8 mouse cellular contexts compared by ENCODE assay signal in the genomic region with DNA sequence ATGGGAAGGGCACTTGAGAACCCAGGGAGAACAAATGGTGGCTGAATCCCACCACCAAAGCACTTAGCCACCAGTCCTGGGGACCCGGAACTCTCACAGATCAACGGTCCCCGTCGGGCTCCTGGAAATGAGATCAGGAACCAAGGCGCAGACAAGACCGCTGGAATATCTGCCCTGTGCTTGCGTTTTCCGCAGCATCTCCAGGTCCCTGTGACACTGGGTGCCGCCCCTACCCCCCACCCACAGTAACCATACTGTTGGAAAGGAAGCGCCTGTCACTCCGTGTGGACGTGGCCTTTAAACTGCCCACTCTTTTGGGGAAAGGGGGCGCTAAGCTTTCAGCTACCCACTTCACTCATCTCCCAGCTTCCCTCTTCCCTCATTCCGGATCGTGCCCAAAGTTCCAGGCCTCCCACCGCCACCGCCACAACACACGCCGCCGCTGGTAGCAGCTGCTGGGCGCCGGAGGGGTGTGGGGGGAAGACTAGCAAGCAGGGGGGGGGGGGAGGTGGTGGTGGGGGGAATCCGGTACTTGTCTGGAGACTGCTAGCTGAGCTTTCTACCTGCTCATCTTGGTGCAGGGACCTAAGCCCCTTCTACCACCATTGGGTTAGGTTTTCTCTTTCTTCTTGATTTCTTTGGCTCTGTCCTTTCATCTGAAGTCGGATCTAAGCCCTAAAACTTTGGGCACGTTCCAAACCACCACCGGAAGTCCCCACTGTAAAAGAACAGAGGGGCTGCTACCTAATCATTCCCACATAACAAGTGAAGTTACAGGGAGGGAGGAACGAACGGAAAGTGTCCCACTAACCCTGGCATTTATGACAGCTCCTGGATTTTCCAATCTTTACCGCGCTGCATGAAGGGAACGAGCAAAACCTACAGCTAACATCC. TPM values are rescaled to one million over a fixed set of nuclear protein-coding genes. Genes with fewer than 3 reads are reported as not detected.
DNase-seq lines count a peak whose midpoint lies in the region; ATAC-seq lines count a peak whose summit lies in the region.

No protein-coding gene starts in this region.

- whole genome bisulfite sequencing in kidney, embryonic 15.5 days, result 3% methylated on average over 31 of the region's 31 CpGs
- WGBS in heart, embryonic 15.5 days, result 3% methylated on average over 31 of the region's 31 CpGs

- no peaks in the 10 kb centered on the region for H3K36me3 ChIP-seq in kidney, embryonic 15.5 days
- H3K36me3 ChIP-seq in heart, embryonic 15.5 days, result no peaks in the 10 kb centered on the region

- 0 out of 2 replicates have a peak, but pooled peaks have one; percentile 7 for ATAC-seq in kidney, embryonic 15.5 days (replicated peaks; ENCODE audit: low FRiP score)
- ATAC-seq in heart, embryonic 15.5 days (replicated peaks; ENCODE audit: insufficient number of reproducible peaks, insufficient read depth, low FRiP score, low read depth), result no peak

- no peaks in the 10 kb centered on the region for H3K9me3 ChIP-seq in kidney, embryonic 15.5 days (replicated peaks)
- no peaks in the 10 kb centered on the region for H3K9me3 ChIP-seq in heart, embryonic 15.5 days (replicated peaks)

- peak overlapping the region; percentile 84 for H3K4me2 ChIP-seq in kidney, embryonic 15.5 days
- H3K4me2 ChIP-seq in heart, embryonic 15.5 days, result peak overlapping the region; percentile 97

- peaks cover 20% of the 10 kb centered on the region for H3K27me3 ChIP-seq in kidney, embryonic 15.5 days
- peaks cover 45% of the 10 kb centered on the region for H3K27me3 ChIP-seq in heart, embryonic 15.5 days

- peak overlapping the region; percentile 96 for H3K27ac ChIP-seq in kidney, embryonic 15.5 days
- peak overlapping the region; percentile 84 for H3K27ac ChIP-seq in heart, embryonic 15.5 days

- peak overlapping the region; percentile 77 for H3K4me3 ChIP-seq in kidney, embryonic 15.5 days (replicated peaks)
- H3K4me3 ChIP-seq in heart, embryonic 15.5 days, result peak overlapping the region; percentile 69

- peak overlapping the region; percentile 92 for H3K9ac ChIP-seq in kidney, embryonic 15.5 days
- peak overlapping the region; percentile 48 for H3K9ac ChIP-seq in heart, embryonic 15.5 days

- no peak for DNase-seq in kidney, adult 11 months
- DNase-seq in embryo, embryonic 11 days, result peak; percentile 67
- peak; percentile 4 for DNase-seq in liver
- peak; percentile 24 for DNase-seq in right cerebral cortex, postnatal 4 days
- no peak for DNase-seq in urinary bladder, postnatal 36 days (ENCODE audit: low spot score in 2 of 2)
- no peak for DNase-seq in thymus, postnatal 36 days

- peaks cover 26% of the 10 kb centered on the region for H3K4me1 ChIP-seq in kidney, embryonic 15.5 days
- peaks cover 25% of the 10 kb centered on the region for H3K4me1 ChIP-seq in heart, embryonic 15.5 days (replicated peaks)

RNA-seq across cellular contexts. Expression of gene Cdh11, which starts 1.3 kb away (rescaled TPM):
- polyA plus RNA-seq in kidney, embryonic 15.5 days (2015; fragmentation: Nextera tagmentation; extraction: Ambion mirVana), result 128 and 130 TPM in 2 replicates
- polyA plus RNA-seq in heart, embryonic 15.5 days (2015; fragmentation: Nextera tagmentation; extraction: Ambion mirVana), result 42.2 and 63.9 TPM in 2 replicates

Comparison
In these comparisons a context has a peak if more than half of its experiments do, and no peak if none do; other contexts are left out.
1. DNase-seq: peak in embryo, embryonic 11 days (single experiment), liver (single experiment) and right cerebral cortex, postnatal 4 days (single experiment); none in kidney, adult 11 months (single experiment), urinary bladder, postnatal 36 days (0 of 2) and thymus, postnatal 36 days (0 of 2).